Mouse (Mus musculus) MEL (cell line): ENCODE measurements around the gene H1fx. TPM values are rescaled to one million over a fixed set of nuclear protein-coding genes. Genes with fewer than 3 reads are reported as not detected.
A peak's percentile ranks its signal among the peaks of the same experiment; 100 is the strongest.

Source experiments
- DNase-seq: peaks from one replicate; pipeline ENCODE4 v3.0.0; 2011; ENCODE audit warnings: low read depth, low spot score
- H3K27ac ChIP-seq: 2 replicates; pipeline ENCODE4 v1.5.1; 2012; ENCODE audit warnings: low read depth, mild to moderate bottlenecking, control low read depth, low read length, moderate library complexity; ENCODE audit not compliant: control insufficient read depth
- H3K27me3 ChIP-seq, 2 experiments: fragments of 150-350 bp in 1 of 2; sonication (generic) in 1 of 2; 2 replicates each; pipeline ENCODE4 v1.6.1; 2012; ENCODE audit warnings: low read length in 2 of 2, mild to moderate bottlenecking in 2 of 2, improper control_type of control experiment in 1 of 2, moderate library complexity in 1 of 2; ENCODE audit not compliant: insufficient read depth in 2 of 2, control insufficient read depth in 1 of 2
- H3K36me3 ChIP-seq, 2 experiments: 2 replicates each; pipeline ENCODE4 v1.6.1; 2012 to 2014; ENCODE audit warnings: low read length in 2 of 2, improper control_type of control experiment in 1 of 2, inconsistent platforms in 1 of 2, mild to moderate bottlenecking in 1 of 2; ENCODE audit not compliant: insufficient read depth in 2 of 2, control insufficient read depth in 1 of 2
- H3K4me1 ChIP-seq, 2 experiments: fragments of 150-350 bp in 1 of 2; sonication (generic) in 1 of 2; 2 replicates each; pipeline ENCODE4 v1.6.1; 2012; ENCODE audit warnings: low read length in 2 of 2, improper control_type of control experiment in 1 of 2, mild to moderate bottlenecking in 1 of 2; ENCODE audit not compliant: insufficient read depth in 2 of 2, control insufficient read depth in 1 of 2
- H3K4me3 ChIP-seq, 2 experiments: fragments of 150-350 bp in 1 of 2; sonication (generic) in 1 of 2; 2 replicates each; pipeline ENCODE4 v1.5.1; 2012; ENCODE audit warnings: low read depth in 2 of 2, low read length in 2 of 2, mild to moderate bottlenecking in 2 of 2, moderate library complexity in 2 of 2, control low read depth in 1 of 2, improper control_type of control experiment in 1 of 2; ENCODE audit not compliant: control insufficient read depth in 1 of 2, insufficient read depth in 1 of 2
- H3K79me2 ChIP-seq: 2 replicates; pipeline ENCODE4 v1.6.1; 2012; ENCODE audit warnings: mild to moderate bottlenecking, low read length, moderate library complexity; ENCODE audit not compliant: control insufficient read depth, poor library complexity, insufficient read depth
- H3K9ac ChIP-seq: 2 replicates; pipeline ENCODE4 v1.6.1; 2012; ENCODE audit warnings: low read depth, mild to moderate bottlenecking, control low read depth, low read length, moderate library complexity; ENCODE audit not compliant: control insufficient read depth, poor library complexity, severe bottlenecking
- H3K9me3 ChIP-seq: fragments of 150-350 bp; sonication (generic); replicated peaks from 2 replicates; pipeline ENCODE4 v1.6.1; 2012; ENCODE audit warnings: mild to moderate bottlenecking, low read length, improper control_type of control experiment, moderate library complexity; ENCODE audit not compliant: insufficient read depth
- CHD1 ChIP-seq: IDR thresholded peaks from 2 replicates; pipeline ENCODE4 v1.6.1; 2012; ENCODE audit warnings: low read depth, mild to moderate bottlenecking, inconsistent platforms, low read length, improper control_type of control experiment
- CHD2 ChIP-seq: IDR thresholded peaks from 2 replicates; pipeline ENCODE4 v1.6.1; 2011; ENCODE audit warnings: low read length, improper control_type of control experiment
- CTCF ChIP-seq, 3 experiments: IDR thresholded peaks in 2 of 3; conservative IDR thresholded peaks in 1 of 3; 2 replicates each; pipeline ENCODE4 v1.5.1; 2011 to 2012; ENCODE audit warnings: low read length in 3 of 3, low read depth in 2 of 3, mild to moderate bottlenecking in 2 of 3, improper control_type of control experiment in 1 of 3, inconsistent platforms in 1 of 3, mixed read lengths in 1 of 3, moderate library complexity in 1 of 3; ENCODE audit not compliant: control insufficient read depth in 1 of 3, insufficient read depth in 1 of 3, poor library complexity in 1 of 3, severe bottlenecking in 1 of 3
- E2F4 ChIP-seq: IDR thresholded peaks from 2 replicates; pipeline ENCODE4 v1.6.1; 2011; ENCODE audit warnings: low read depth, low read length, improper control_type of control experiment, borderline replicate concordance
- EP300 ChIP-seq, 2 experiments: IDR thresholded peaks; 2 replicates each; pipeline ENCODE4 v1.6.1; 2011; ENCODE audit warnings: improper control_type of control experiment in 2 of 2, low read length in 2 of 2, low read depth in 1 of 2, mild to moderate bottlenecking in 1 of 2
- ETS1 ChIP-seq: IDR thresholded peaks from 2 replicates; pipeline ENCODE4 v1.6.1; 2012; ENCODE audit warnings: low read depth, mild to moderate bottlenecking, inconsistent platforms, low read length, improper control_type of control experiment, moderate library complexity
- GABPA ChIP-seq: IDR thresholded peaks from 2 replicates; pipeline ENCODE4 v1.6.1; 2012; ENCODE audit warnings: low read depth, mild to moderate bottlenecking, inconsistent platforms, low read length, improper control_type of control experiment, moderate library complexity
- GATA1 ChIP-seq: IDR thresholded peaks from 2 replicates; pipeline ENCODE4 v1.6.1; 2011; ENCODE audit warnings: low read depth, low read length, improper control_type of control experiment
- HCFC1 ChIP-seq: IDR thresholded peaks from 2 replicates; pipeline ENCODE4 v1.6.1; 2012; ENCODE audit warnings: low read depth, mild to moderate bottlenecking, inconsistent platforms, low read length, improper control_type of control experiment, moderate library complexity
- MAFK ChIP-seq: IDR thresholded peaks from 2 replicates; pipeline ENCODE4 v1.6.1; 2011; ENCODE audit warnings: low read depth, mild to moderate bottlenecking, low read length, improper control_type of control experiment, borderline replicate concordance
- MAX ChIP-seq: IDR thresholded peaks from 2 replicates; pipeline ENCODE4 v1.6.1; 2011; ENCODE audit warnings: low read length, improper control_type of control experiment
- MAZ ChIP-seq: IDR thresholded peaks from 2 replicates; pipeline ENCODE4 v1.6.1; 2012; ENCODE audit warnings: low read depth, mild to moderate bottlenecking, inconsistent platforms, low read length, improper control_type of control experiment
- MXI1 ChIP-seq: IDR thresholded peaks from 2 replicates; pipeline ENCODE4 v1.6.1; 2011; ENCODE audit warnings: mild to moderate bottlenecking, low read depth, low read length, improper control_type of control experiment
- MYC ChIP-seq: IDR thresholded peaks from 2 replicates; pipeline ENCODE4 v1.6.1; 2011; ENCODE audit warnings: low read depth, mild to moderate bottlenecking, low read length, improper control_type of control experiment, moderate library complexity
- NELFE ChIP-seq: IDR thresholded peaks from 2 replicates; pipeline ENCODE4 v1.6.1; 2011; ENCODE audit warnings: low read depth, low read length, improper control_type of control experiment
- NRF1 ChIP-seq: IDR thresholded peaks from 2 replicates; pipeline ENCODE4 v1.6.1; 2014; ENCODE audit warnings: low read depth, mild to moderate bottlenecking, inconsistent platforms, low read length, improper control_type of control experiment, moderate library complexity; ENCODE audit not compliant: poor library complexity, insufficient read depth, severe bottlenecking
- POLR2A ChIP-seq, 2 experiments: IDR thresholded peaks; 2 replicates each; pipeline ENCODE4 v1.6.1; 2011 to 2012; ENCODE audit warnings: low read length in 2 of 2, mild to moderate bottlenecking in 2 of 2, control low read depth in 1 of 2, improper control_type of control experiment in 1 of 2, low read depth in 1 of 2, moderate library complexity in 1 of 2; ENCODE audit not compliant: control insufficient read depth in 1 of 2, insufficient read depth in 1 of 2, poor library complexity in 1 of 2
- POLR2AphosphoS2 ChIP-seq: IDR thresholded peaks from 2 replicates; pipeline ENCODE4 v1.6.1; 2011; ENCODE audit warnings: low read length, improper control_type of control experiment
- POLR2AphosphoS5 ChIP-seq: IDR thresholded peaks from 2 replicates; pipeline ENCODE4 v1.6.1; 2012; ENCODE audit warnings: low read depth, borderline replicate concordance, mild to moderate bottlenecking, inconsistent platforms, low read length, moderate library complexity, mixed read lengths
- RAD21 ChIP-seq: IDR thresholded peaks from 2 replicates; pipeline ENCODE4 v1.6.1; 2011; ENCODE audit warnings: mild to moderate bottlenecking, low read depth, low read length, improper control_type of control experiment
- RCOR1 ChIP-seq: IDR thresholded peaks from 2 replicates; pipeline ENCODE4 v1.6.1; 2012; ENCODE audit warnings: low read depth, mild to moderate bottlenecking, inconsistent platforms, low read length, improper control_type of control experiment
- SIN3A ChIP-seq: IDR thresholded peaks from 2 replicates; pipeline ENCODE4 v1.6.1; 2012; ENCODE audit warnings: low read length, improper control_type of control experiment, inconsistent platforms
- SMC3 ChIP-seq: IDR thresholded peaks from 2 replicates; pipeline ENCODE4 v1.6.1; 2011; ENCODE audit warnings: low read depth, low read length, improper control_type of control experiment
- TAL1 ChIP-seq: IDR thresholded peaks from 2 replicates; pipeline ENCODE4 v1.6.1; 2012; ENCODE audit warnings: mild to moderate bottlenecking, inconsistent platforms, low read length, moderate library complexity, mixed read lengths
- TBP ChIP-seq: IDR thresholded peaks from 2 replicates; pipeline ENCODE4 v1.8.0; 2011; ENCODE audit warnings: low read depth, low read length, improper control_type of control experiment
- TCF12 ChIP-seq: IDR thresholded peaks from 2 replicates; pipeline ENCODE4 v1.6.1; 2014; ENCODE audit warnings: low read depth, mild to moderate bottlenecking, inconsistent platforms, low read length, improper control_type of control experiment, moderate library complexity
- UBTF ChIP-seq: IDR thresholded peaks from 2 replicates; pipeline ENCODE4 v1.6.1; 2012; ENCODE audit warnings: low read depth, mild to moderate bottlenecking, inconsistent platforms, low read length, improper control_type of control experiment, moderate library complexity, borderline replicate concordance; ENCODE audit not compliant: insufficient read depth
- USF1 ChIP-seq: IDR thresholded peaks from 2 replicates; pipeline ENCODE4 v1.6.1; 2014; ENCODE audit warnings: low read depth, mild to moderate bottlenecking, inconsistent platforms, low read length, improper control_type of control experiment, moderate library complexity
- ZC3H11A ChIP-seq: IDR thresholded peaks from 2 replicates; pipeline ENCODE4 v1.6.1; 2012; ENCODE audit warnings: low read depth, mild to moderate bottlenecking, inconsistent platforms, low read length, improper control_type of control experiment
- ZMIZ1 ChIP-seq: IDR thresholded peaks from 2 replicates; pipeline ENCODE4 v1.6.1; 2012; ENCODE audit warnings: low read depth, mild to moderate bottlenecking, inconsistent platforms, low read length, improper control_type of control experiment, moderate library complexity
- polyA plus RNA-seq, 2 experiments: library from polyadenylated mRNA; stranded (reverse) in 1 of 2; unstranded in 1 of 2; fragments of >175 nt in 1 of 2; fragments of >200 nt in 1 of 2; gene quantifications; 2 replicates each; pipeline versions ENCODE4 v1.2.1 to v1.2.4; 2012; ENCODE audit warnings: low replicate concordance in 2 of 2, low read depth in 1 of 2; ENCODE audit not compliant: insufficient read length in 2 of 2, insufficient read depth in 1 of 2, missing spikeins in 1 of 2
- total RNA-seq: library from RNA; depleted of rRNA; stranded (reverse); fragments of 300-350 nt; gene quantifications from 2 replicates; pipeline ENCODE4 v1.2.3, GENCODE M21; 2012

H1fx gene
- total and polyA plus RNA-seq, 3 experiments: not detected

- no peak overlapping the region for H3K9ac ChIP-seq
- peaks cover 16 to 23% of the 10 kb centered on the region in 2 experiments for H3K4me1 ChIP-seq
- peaks cover 0 to 20% of the 10 kb centered on the region in 2 experiments; a peak in 2 of 4 replicates for H3K36me3 ChIP-seq
- DNase-seq: peak; percentile 26
- H3K79me2 ChIP-seq: no peaks in the 10 kb centered on the region
- no peaks in the 10 kb centered on the region for H3K27me3 ChIP-seq
- no peak for TF ChIP-seq NRF1
- no peak for TF ChIP-seq RCOR1
- no peak for TF ChIP-seq MAZ
- TF ChIP-seq USF1: no peak
- no peak for TF ChIP-seq MAFK
- no peak for TF ChIP-seq GABPA
- TF ChIP-seq SMC3: no peak
- TF ChIP-seq CTCF (IDR thresholded peaks at IDR 0.05 in 2 of 3, conservative IDR thresholded peaks at IDR 0.05 in 1 of 3; ENCODE audit: control insufficient read depth in 1 of 3, insufficient read depth in 1 of 3, low read depth in 2 of 3, low read length in 3 of 3, poor library complexity in 1 of 3, severe bottlenecking in 1 of 3): no peak
- no peak for TF ChIP-seq TBP
- TF ChIP-seq GATA1: 0 out of 2 replicates have a peak, but pooled peaks have one; percentile 8
- no peak for TF ChIP-seq TCF12
- no peak for TF ChIP-seq E2F4
- no peak for TF ChIP-seq MAX
- TF ChIP-seq POLR2AphosphoS5: no peak
- TF ChIP-seq POLR2AphosphoS2: no peak
- TF ChIP-seq ETS1: 0 out of 2 replicates have a peak, but pooled peaks have one; percentile 32
- no peak for TF ChIP-seq MXI1
- no peak for TF ChIP-seq ZC3H11A
- TF ChIP-seq SIN3A: 0 out of 2 replicates have a peak, but pooled peaks have one; percentile 13
- TF ChIP-seq UBTF: no peak
- no peak overlapping the region for H3K4me3 ChIP-seq
- H3K9me3 ChIP-seq: no peaks in the 10 kb centered on the region
- no peak overlapping the region for H3K27ac ChIP-seq
Observed at GRCm38 (mm10) chr6:87991886-87992285, 10.4 kb upstream of the H1fx start.

DNA sequence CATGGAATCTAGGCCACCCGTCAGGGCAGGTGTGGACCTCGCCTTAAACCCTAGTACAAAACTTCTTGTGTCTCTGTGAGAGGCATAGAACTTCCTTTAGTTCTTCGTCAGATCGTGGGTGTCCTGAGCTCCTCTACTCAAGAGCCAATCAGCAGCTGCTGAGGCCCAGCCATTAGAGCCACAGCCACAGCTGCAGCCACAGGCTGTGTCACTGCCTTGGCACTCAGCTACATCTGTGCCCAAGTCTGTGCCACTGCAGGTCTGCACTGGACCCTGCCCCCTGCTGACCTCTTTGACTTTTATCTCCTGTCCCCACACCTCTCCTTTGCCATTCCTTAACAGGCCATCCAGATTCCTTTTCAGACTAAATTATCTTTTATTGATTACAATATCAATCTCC, 9.8 kb upstream of the H1fx start:
- DNase-seq: peak; percentile 13

More for the DNA sequence above, 9.8 kb upstream of the H1fx start:
- Histone ChIP-seq H3K4me1 (peaks cover 16 to 23% of the 10 kb centered on the region in 2 experiments), H3K9me3 (no peaks in the 10 kb centered on the region), H3K79me2 (no peaks in the 10 kb centered on the region), H3K36me3 (peaks cover 0 to 20% of the 10 kb centered on the region in 2 experiments; a peak in 2 of 4 replicates), H3K4me3 (no peak overlapping the region), H3K27me3 (no peaks in the 10 kb centered on the region), H3K27ac (no peak overlapping the region), H3K9ac (no peak overlapping the region)
- TF ChIP-seq POLR2A (IDR thresholded peaks at IDR 0.05; ENCODE audit: control insufficient read depth in 1 of 2, insufficient read depth in 1 of 2, low read depth in 1 of 2, low read length in 2 of 2, poor library complexity in 1 of 2) (no peak), RAD21 (no peak), NELFE (no peak), POLR2AphosphoS2 (no peak), CTCF (IDR thresholded peaks at IDR 0.05 in 2 of 3, conservative IDR thresholded peaks at IDR 0.05 in 1 of 3; ENCODE audit: control insufficient read depth in 1 of 3, insufficient read depth in 1 of 3, low read depth in 2 of 3, low read length in 3 of 3, poor library complexity in 1 of 3, severe bottlenecking in 1 of 3) (no peak), GATA1 (no peak), TAL1 (no peak), EP300 (IDR thresholded peaks at IDR 0.05; ENCODE audit: low read depth in 1 of 2, low read length in 2 of 2) (no peak), NRF1 (no peak), CHD2 (no peak), MAZ (no peak), HCFC1 (no peak), MYC (no peak), SMC3 (no peak), ZMIZ1 (no peak), TBP (no peak), MAFK (no peak), TCF12 (no peak), MAX (no peak), CHD1 (no peak)
